Mouse (Mus musculus) ZHBTc4 (cell line): Measurements from ENCODE around the gene Ece1.

Experiments
- DNase-seq: peaks from one replicate; pipeline ENCODE4 v3.0.0-alpha.2; 2011; ENCODE audit warnings: low read depth, low spot score

The Ece1 gene

DNA sequence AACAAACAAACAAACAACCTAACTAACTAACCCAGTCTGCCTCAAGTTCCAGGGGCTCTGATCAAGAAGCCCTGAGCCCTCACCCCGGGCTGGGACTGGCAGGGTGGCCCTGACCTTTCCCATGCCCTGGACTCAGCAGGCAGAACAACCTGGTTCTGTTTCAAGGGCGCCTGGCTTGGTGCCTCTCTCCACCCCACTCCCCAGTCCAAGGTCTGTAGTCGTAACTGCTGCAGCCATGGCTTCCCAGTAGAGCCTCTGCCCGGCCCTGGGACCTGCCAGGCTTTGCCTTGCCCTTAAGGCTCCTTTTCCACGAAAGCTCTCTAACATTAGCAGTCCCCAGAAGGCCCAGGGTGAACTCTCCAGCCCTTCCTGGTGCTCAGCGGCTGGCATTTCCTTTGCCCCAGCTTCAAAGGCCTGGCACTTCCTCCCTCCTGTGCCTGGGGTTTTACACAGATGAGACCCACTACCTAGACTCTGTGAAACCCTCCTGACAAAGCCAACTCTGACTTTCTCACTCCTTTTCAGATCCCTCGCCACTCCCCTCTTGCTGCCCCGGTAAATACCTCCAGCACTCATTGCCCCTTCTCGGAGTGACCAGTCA is 6.2 kb upstream of the Ece1 start:
- no peak for DNase-seq

DNA sequence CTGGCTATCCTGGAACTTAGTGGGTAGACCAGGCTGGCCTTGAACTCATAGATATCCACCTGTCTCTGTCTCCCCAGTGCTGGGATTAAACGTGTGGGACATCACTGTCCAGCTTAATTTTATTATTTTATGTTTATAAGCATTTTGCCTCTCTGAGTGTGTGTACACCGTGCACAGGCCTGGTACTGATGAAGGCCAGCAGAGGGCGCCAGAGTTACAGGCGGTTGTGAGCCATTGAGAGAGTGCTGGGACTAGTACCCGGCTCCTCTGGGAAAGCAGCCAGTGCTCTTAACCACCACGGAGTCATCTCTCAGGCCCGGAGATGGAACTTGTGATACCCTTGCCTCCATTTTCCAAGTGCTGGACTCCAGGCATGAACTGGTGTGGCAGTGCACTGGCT is 4.9 kb upstream of the Ece1 start:
- peak; percentile 89 for DNase-seq

DNA sequence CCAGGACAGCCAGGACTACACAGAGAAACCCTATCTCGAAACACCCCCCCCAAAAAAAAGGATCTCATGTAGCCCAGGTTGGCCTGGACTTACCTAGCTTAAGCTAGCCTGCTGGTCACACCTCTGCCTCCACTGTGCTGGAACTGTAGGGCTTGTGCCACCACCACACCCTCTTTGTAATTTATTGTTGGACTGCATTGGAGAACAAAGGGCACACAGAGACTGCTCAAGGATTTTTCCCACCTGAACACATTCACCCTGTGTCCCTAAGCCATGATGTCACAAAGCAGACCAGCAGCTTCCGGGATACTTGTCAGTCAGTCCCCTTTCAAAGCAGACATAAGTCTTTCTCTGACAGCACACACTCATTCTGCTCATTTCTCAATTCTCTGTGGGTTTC is 3.7 kb upstream of the Ece1 start:
- no peak for DNase-seq

DNA sequence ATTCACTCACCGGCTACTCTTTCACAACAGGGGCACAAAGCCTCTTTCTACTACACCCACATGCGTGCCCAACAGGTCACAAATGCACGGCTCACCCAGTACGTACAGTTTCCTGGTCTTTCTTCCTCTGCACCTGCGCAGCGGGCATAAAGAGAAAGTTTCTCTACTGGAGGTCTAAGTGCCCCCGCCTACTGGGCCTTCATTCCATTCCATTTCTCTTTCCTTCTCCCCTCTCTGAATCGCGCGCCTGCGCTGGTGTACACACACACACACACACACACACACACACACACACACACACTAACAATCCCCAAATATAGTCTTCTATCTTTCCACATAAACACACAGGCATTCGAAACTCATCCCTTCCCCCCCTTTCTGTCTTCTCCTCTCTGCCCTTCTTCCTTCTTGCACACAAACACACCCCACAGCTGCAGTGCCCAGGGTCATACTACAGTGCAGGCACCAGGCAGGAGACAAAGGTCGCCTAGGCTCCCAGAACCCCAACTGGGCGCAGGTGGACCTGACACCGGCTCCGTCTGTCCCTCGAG is 501 bp upstream of the Ece1 start:
- DNase-seq, result peak; percentile 30

DNA sequence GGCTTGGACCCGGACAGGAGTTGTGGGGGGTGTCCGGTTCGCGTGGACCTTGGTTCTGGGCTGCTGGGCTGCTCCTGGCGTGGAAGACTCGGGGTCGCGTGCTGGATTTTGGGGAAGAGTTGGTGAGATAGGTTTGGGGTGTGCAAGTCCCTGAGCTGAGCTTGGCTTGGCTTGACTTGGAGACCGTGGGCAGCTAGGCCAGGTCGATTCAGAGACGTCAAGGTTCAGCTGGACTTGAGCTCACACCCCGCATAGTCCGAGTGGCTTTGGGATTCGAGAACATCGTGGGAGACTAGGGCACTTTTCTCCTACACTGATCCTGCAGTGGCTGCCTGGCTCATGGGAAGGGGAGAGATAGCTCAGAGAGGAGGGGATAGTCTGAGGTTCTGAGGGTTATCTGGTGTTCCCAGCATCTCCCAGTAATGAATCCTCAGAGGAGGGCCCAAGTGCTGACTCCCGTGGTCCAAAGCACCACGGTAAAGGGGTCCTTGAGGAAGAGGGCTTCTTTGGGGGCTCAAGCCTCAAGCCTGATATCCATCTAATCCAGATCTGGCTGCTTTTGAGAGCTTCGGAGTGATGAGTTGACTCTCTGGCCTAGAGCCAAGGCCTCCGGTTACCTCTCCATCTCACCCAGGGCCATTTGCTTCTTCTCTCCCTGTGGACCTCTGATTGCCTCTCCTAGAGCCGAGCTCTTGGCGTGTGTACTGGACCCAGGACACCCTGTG is 641 bp downstream of the Ece1 start:
- no peak for DNase-seq

DNA sequence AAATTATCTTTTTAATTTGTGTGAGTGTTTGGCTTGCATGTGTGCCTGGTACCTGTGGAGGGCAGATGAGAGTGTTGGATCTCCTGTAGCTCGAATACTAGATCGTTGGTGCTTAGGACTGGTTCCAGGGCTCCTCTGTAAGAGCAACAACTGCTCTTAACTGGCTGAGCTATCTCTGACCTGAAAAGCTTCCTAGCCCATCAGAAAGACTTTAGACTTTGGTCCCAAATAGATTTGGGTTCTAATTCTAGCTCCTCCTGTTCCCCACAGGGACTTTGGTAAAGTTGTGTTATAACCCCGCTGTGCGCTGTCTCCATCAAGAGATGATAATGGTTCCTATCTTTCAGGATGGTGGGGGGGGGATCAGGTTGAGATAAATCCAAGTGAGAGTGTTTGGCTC is 2.0 kb downstream of the Ece1 start:
- DNase-seq, result no peak

DNA sequence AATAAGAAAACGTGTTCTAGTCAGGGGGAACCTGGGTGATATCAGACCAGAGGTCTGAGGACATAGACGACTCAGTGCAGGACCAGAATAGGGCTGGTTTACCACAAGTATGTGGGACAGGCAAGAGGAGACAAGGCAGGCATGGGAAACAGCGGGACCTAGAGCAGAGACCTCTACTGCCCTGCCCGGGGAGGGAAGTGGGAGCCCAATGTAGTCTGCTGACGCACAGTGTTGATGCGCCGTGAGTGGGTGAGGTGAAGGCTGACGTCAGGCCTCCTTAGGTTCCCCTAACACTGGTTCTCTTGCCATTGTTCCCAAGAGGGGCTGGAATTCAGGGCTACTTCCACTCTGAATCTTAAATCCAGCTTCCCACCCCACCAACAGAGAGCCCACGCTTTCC is 2.7 kb downstream of the Ece1 start:
- DNase-seq, result no peak

DNA sequence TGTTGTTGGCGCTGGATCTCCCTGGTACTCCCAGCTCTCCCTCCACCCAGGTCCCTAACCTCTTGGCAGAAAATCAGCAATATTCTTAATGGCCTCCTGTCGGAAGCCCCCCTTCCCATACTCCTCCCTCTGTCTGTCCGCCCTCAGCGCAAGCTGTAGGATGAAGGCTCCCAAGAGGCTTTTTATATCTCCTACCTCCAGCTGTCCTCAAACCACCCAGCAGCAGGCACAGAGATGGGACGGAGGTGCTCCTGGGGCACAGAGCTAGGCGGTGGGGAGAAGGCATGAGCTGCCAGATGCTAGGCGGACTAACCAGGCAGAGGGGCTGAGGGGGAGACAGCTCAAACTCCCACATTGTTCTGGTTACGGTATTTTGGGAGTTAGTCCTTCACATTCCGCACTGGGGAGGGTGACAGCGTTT is 3.2 kb downstream of the Ece1 start:
- DNase-seq, result no peak

DNA sequence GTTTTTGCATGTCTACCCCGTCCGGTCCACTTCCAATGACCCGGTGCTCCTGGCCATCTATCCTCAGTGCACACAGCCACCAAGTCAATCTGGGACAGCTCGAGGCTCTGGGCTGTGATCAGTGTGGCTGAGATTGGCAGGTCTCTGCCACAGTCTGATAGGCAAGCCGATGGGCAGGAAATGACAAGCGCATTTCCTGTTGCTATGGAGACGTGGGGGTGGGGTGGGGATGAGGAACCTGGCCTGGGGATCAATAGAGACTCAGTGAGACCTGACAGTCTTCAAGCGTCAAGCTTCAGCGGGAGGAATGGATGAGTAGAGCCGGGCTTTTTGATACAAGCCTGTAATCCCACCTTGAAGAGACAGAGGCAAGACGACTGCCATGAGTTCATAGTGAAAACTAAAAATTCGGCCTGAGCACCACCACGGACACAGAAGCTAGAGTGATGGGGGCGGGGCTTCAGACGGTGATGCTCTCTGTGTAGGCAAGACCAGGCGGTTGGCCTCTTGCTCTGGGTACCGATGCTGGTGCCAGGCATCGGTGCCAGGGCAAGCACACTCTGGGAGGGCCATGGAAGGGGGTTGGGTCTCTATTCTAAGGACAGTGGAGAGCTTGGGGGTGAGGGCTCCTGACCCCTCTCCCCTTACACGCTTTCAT is 4.3 kb downstream of the Ece1 start:
- DNase-seq, result peak; percentile 59

DNA sequence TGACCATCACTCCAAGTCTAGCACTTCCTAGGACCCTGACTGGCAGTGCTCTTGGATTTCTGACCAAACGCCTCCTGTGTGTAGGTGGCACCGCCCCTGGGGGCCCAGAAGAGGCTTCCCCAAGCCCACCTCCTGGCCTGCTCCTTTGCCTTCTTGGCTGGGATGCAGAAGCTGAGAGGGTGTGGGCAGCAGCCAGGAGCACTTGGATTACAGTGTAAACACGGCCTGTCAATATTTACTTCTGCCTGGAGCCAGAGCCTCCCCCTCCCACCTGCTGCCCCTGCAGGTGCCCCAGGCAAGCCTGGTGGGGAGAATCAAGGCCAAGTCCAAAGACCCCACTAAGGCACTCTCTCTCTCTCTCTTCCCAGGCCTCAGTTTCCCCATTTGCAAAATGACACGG is 5.2 kb downstream of the Ece1 start:
- DNase-seq, result no peak

DNA sequence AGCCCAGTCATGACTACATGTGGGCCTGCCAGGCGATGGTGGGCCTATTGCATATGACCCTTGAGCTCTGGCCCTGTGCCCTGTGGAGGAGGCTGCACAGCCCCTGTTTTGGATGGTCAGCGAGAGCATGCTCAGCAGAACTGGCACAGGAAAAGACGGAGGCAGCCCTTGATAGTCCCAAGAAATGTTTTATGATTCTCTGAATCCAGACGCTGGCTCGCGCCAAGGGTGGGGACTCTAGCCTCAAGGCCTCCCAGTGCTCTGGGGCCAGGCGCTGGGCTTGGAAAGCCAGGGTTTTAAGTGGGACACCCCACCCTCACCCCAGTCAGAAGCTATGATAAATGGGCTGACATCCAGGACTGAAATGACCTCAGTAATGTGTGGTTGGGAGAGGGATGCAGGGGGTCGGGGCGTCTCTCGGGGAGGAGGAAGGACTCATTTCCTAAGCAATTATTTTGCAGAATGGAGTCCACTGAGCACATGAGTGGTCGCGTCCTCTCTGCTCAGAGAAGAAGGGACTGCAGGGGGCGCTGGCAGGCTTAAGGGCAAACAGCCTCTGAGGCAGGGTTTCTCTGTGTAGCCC is 5.7 kb downstream of the Ece1 start:
- DNase-seq, result no peak

DNA sequence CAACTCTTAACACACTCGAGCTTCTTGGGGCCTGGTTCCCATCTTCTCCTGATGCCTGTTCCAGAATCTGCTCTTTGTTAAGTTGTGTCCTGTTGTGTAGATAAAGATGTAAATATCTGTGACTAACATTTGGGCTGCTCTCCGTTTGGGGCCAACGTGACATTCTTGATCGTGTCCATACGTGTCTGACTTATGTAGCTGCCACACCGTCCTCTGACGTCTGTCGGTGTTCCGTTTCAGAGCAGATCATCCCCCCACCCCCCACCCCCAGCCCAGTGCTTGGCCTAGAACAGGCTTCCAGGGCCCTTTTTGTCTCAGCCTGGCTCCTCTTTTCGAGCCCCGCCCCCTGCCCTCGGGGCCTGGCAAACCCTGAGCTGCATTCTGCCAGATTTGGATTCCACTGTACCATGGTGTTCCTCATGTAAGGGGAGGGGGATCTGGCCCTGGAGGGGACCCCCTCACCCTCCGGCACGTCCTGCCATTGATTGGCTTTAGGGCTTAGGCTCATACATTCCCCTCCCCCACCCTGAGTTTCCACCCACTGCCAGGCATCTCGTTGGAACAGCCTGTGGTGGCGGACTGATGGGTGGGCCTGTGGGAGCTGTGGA is 7.7 kb downstream of the Ece1 start:
- DNase-seq, result peak; percentile 47

DNA sequence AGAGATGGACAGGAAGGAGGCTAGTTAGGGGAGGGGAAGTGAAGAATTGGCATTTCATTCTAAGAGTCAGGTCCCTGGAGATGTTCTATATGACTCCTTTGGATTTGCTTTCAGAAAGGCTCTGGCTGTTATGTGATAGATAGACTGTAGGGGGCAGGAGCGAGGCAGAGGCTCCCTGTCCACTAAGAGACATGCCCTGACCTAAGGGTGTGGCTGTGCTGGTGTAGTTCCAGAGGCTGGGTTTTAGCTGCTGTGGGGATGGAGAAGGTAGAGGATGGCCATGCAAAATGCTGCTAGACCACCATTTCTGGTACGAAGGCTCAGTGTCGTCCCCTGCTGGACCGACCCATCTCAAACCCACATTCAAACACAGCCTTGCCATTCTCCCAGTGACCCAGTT is 8.9 kb downstream of the Ece1 start:
- peak; percentile 51 for DNase-seq

DNA sequence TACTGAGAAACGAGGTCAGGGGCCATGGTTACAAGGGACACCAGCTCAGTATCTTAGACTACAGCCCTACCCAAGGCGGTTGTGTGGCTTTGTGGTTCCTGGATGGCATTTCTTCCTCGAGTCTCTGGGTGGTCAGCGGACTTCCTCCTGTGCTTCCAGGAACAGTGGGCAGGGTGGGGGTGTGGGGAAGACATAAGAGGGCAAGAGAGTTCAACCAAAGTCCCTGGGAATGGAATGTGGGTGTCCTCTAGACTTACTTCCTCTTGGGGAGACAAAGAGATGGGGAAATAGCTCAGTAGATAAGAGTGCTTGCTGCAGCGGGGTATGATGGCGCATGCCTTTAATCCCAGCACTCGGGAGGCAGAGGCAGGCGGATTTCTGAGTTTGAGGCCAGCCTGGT is 9.4 kb downstream of the Ece1 start:
- DNase-seq, result no peak

DNA sequence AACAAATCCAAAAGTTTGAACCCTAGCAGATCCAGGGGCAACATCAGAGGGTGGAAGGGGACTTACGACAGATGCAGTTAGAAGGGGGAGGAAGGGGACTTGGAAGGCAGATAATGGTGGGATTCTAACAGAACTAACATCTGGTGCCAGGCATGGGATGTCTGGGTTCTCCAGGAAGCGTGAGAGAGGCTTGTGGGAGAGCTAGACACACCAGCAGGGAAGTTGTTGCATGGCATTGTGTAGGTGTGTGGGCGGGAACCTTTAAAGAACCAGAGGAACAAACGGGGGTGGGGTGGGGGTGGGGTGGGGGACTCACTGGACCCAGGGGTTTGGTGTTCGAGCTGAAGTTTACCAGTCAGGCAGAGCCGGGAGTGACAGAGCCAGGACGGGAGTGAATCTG is 12.3 kb downstream of the Ece1 start:
- DNase-seq, result no peak

DNA sequence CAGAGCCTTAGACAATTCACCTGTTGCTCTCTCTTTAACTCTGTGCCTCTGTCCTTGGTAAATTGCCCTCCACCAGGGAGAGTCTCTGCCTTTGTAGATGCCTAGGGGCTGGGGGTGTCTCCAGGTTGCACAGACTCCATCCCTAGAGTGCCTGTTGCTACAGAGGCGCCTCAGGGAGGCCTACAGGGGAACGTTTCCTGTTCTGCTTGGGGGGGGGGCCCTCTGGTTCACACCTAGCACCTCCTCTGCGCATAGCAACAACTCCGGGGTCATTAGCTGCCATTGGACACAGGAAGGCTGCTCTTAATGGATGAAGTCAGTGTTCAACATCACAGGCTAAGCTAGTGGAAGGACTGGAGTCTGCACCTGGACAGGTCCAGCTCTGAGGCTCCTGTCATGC is 12.8 kb downstream of the Ece1 start:
- no peak for DNase-seq

DNA sequence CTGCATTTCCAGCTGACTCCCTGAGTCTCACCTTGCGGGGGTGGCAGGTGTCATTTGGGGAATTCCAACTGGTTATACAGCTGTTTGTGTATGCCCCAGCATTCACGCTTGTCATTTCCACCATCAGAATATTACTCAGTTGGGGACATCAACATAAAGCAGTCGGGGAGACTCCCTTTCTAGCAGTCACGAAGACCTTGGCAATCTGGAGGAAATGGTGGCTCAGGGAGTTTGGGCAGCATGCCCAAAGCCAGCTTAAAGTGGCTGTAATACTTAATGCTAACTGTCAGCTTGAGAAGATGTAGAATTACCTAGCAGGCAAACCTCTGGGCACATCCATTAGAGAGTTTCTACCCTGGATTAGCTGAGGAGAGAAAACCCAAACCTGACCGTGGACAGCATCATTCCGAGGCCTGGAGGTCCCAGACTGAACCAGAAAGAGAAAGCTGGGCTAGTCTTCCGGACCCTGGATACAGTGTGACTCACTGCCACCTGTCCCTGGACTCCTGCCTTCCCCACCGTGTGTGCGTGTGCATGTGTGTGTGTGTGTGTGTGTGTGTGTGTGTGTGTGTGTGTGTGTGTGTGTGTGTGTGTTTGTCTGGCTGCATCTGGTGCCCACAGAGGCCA is 13.5 kb downstream of the Ece1 start:
- DNase-seq, result no peak

DNA sequence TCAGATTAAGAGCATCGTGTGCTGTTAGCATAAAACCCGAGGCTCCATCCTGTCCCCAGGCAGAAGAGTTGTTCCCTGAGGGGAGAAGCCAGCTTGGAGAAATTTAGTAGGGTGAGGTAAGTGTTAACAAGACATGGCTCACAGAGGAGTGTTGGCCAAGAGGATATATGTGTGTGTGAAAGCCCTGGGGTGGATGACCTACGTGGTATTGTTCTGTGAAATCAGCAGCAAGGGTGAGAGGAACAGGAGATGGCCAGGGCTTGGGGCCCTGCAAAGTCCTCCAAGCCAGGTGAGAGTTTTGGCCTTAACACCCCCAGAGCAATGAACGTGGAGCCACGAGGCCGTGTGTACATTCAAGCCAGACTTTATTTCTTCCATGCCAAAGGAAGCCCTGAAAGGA is 14.8 kb downstream of the Ece1 start:
- DNase-seq, result no peak

DNA sequence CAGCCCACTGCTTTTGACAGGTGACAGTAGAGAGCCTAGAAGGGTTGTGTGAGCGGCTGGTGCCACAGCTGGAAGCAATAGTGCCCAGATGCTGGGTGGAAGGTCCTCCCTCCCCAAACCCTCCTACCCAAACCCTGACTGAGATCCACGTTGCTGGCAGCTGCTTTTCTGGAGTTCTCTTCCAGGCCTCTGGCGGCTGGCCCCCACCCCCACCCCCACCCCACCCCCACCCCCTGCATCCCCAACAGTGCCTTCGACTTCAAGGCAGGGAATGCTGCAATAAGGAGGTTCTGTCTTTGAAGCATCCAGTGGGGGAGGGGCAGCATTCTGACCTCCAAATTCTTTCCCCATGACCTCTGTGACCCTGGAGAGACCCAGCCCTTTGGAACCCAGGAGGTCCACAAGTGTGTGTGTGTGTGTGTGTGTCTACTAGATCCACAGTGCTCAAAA is 15.4 kb downstream of the Ece1 start:
- DNase-seq, result peak; percentile 66

DNA sequence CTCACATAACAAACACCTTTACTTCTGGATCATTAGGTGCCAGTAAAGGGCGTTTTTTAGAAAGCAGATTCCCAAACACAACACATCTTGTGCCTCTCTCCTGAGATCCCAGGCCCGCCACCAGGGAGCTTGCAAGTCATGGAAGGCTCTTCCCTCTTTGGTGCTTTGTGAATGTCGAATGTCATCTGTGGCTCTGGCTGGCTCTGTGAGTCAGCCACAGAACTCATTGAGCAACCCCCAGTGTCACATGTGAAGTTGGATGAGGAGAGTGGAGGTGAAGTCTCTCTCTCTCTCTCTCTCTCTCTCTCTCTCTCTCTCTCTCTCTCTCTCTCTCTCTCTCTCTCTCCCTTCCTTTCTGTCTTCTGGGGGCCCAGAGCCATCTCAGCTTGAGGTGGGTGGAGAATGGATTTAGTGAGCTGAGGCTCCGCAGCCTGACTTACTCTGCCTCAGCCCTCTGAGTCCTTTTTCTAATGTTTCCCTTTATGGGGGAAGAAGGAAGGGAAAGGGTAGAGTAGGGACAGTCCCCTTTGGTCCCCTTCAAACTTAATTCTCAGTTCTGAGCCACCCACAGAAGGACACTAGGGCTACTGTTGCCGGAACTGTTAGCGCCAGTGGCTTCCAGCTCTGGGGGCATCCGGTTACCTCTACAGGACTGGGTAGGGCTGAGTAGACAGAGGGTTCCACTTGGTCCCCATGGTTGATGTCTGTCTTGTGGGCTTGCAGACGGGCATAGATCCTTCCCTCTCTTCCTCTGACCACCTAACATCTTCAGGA is 17.5 kb downstream of the Ece1 start:
- DNase-seq, result no peak

DNA sequence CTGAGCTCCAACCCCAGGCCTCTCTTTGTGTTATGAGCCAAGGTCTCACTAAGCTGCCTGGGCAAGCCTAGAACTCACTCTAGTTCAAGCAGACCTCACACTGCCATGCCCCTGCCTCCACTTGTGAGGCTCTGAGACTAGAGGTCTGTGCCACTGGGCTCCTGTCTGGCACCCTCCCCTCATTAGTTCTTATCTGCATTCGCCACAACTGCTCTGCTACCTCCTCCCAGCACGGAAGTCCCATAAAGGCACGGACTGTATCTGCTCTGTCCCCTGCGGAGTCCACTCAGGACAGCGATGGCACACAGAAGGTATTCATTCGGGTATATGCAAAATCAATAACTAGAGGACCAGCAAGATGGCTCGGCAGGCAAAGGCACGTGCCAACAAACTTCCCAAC is 19.4 kb downstream of the Ece1 start:
- no peak for DNase-seq
